Mouse (Mus musculus) neural tube, embryonic 10.5 days (tissue): ENCODE measurements around the gene Krtdap.
"Not testable (repeated sequence)": the region's sequence is repeated elsewhere in the genome, so short reads cannot be mapped to it uniquely, and the experiment has no call there.

ENCODE experiments used
- DNase-seq: peaks from one replicate; pipeline ENCODE4 v3.0.0-alpha.2; 2017; ENCODE audit warnings: low spot score; ENCODE audit errors: extremely low spot score

Gene Krtdap

GRCm38 (mm10) chr7:30785721-30786546, 1.8 kb upstream of the Krtdap start:
- no peak for DNase-seq

DNA sequence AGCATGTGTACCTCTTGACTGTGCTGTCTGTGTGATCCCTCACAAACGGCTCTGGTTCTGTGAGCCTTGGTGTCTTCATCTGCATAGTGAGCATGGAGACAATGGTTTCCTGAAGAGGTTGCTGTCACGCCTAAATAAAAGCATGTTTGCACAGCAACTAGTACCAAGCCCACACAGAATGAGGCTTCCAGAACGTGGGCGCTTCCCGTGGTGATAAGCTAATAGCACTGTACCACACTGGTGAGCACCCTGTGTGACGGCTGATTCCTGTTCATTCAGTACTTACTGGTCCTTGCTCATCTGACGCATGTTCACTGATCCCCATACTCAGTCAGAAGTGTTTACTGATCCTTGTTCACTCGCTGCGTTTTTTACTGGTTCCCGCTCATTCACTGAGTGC, 2.4 kb downstream of the Krtdap start:
- DNase-seq = no peak

DNA sequence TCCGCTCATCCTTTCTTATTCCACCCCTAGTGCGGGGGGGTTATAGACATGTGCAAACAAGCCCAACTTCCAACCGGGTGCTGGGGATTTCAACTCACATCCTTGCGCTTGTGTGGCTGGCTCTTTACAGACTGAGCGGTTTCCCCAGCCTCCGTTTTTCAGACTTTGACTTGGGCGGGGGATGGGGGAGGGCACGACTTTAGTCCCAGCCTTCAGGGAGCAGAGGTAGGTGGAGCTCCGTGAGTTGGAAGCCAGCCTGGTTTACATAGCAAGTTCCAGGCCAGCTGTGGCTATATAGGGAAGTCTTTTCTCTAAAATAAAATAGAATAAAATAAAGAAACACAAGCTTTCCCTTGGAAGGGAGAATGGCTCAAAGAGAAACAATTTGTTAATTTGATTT, 4.2 kb downstream of the Krtdap start:
- no peak for DNase-seq

- no peak for DNase-seq
Observed at GRCm38 (mm10) chr7:30794921-30795320, 7.2 kb downstream of the Krtdap start.

GRCm38 (mm10) chr7:30796790-30797189, 9.1 kb downstream of the Krtdap start:
- no peak for DNase-seq

DNA sequence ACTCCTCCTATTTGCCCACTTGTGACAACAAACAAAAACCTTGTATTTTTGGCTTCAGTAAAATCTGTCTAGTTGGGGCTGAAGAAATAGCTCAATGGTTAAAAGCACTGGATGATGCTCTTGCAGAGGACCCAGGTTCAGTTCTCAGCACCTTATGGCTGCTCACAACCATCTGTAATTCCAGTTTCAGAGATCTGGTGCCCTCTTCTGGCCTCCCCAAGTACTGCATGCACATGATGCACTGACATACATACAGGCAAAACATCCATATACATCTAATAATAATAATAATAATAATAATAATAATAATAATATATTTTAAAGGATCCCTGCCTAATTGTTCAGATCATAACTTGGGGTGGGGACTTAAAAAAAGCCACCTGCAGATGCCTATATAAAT, 13.0 kb downstream of the Krtdap start:
- no peak for DNase-seq

- no peak for DNase-seq
Observed at GRCm38 (mm10) chr7:30803256-30803655, 15.6 kb downstream of the Krtdap start.

DNA sequence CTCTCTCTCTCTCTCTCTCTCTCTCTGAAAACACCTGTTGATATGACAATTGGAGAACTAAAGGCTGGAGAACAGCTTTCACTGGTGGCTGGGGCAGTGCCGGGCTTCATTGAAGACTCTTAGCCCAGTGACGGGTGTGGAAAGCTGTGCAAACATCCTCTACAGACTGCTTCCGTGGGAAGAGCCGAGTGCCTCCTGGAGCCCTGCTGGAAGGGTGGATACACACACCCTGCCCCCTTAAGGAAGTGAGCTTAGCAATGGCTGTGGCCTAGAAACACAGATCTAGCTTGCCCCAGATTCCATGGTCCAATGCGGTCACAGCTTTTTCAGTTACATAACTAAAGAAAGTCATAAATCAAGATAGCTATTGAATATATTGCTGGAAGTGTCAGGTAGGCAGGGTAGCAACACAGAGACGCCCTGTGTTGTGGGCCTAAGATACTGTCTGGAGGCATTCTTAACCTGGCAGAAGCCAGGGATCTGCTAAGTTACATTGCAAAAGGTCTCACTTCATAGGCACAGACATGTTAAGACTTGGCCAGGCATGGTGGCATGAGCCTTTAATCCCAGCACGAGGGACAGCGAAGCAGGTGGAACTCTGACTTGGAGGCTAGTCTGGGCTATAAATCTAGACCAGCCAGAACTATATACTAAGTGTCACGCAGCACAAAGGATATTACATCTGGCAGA, 16.5 kb downstream of the Krtdap start:
- DNase-seq = no peak

GRCm38 (mm10) chr7:30805924-30806323, 18.2 kb downstream of the Krtdap start:
- no peak for DNase-seq

- DNase-seq = no peak
Observed at GRCm38 (mm10) chr7:30810319-30810718, 22.6 kb downstream of the Krtdap start.

DNA sequence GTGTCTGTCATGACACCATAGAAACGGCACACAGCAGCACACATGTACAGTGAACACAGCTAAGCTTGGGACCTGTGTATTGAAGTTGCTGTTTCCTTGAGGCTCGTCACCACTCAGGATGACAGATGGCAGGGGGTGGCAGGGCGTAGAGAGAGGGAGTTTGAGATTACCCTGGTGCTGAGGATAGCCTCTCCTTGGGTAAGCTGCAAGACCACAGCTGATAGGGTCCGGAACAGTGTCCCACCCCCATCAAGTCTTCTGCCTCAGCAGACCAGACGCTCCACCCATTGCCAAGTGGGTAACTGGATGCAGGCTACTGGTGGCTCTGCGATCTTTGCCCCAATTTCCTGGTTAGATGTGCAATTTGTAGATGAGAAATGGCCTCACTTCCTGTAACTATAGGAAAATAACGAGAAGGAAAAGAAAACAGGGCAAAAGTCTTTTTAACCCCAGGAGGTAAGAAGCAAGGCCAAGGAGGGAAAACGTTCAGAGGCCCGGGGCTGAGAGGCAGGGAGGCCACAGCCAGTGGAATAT, 24.1 kb downstream of the Krtdap start:
- DNase-seq = no peak

DNA sequence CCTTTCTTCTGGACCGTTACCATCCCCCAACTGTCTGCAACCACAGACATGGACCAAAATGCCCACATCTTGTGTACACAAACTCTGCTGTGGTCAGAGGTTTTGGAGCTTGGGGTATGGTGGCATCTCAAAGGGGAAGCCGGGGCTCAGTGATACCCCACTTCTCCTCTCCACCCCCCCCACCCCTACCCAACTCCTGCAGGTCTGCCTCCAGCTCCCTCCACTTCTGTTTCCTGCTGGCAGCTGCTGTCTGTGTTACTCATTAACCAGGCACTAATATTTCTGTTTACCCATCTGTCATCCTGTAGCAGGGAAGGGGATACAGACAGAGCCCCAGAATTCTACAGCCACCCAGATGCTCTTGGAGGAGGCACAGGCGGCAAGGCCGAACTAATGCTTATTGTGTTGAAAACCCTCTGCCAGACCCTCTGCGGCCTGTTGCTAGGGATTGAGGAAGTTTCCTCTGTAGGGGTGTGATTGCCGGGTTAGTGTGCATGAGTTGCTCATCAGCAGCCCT, 24.7 kb downstream of the Krtdap start:
- peak; percentile 18 for DNase-seq

DNA sequence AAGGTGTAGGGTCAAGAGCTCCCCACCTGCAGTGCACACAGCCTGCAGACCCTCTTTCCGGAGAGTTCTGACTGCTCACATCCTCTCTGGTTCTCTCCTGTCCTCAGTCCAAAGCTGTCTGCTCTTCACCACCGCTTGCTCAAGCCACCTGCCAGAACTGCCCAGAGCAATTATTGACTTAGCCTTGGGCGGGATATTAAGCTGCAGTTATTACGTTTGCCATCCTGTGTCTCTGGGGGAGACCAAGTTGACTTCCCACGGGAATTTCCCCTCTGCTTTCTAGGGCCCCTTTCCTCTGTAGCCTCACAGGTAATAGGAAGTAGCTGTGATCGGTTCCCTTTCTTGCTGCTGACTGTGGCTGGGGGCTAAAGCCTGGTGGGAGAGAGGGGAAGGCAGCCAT, 32.4 kb downstream of the Krtdap start:
- DNase-seq = no peak

- DNase-seq = no peak
Observed at GRCm38 (mm10) chr7:30820854-30821445, 33.3 kb downstream of the Krtdap start.

- DNase-seq = no peak
Observed at GRCm38 (mm10) chr7:30821532-30821931, 33.8 kb downstream of the Krtdap start.

DNA sequence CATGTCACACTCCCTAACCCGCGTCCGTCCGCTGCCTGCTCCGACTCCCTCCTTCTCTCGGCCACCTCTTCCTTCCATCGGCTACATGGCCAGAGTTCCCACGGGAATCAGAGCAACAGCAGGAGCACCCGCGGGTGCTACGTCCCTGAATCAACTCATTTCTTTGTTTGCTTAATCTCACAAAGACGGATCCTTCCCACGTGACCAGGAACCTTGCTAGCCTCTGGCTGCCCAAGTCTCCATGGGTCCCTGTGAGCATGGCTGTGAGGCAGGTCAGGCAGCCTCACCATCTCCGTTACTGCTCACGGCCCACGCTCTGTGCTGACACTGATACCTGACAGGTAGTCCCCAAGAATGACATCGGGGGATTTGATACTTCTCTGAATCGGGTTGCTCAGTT, 36.0 kb downstream of the Krtdap start, which contains the start of gene Ffar2:
TSS of gene Ffar2 (minus strand) at position 101 of the 400 bp plus-strand sequence.
- no peak for DNase-seq

GRCm38 (mm10) chr7:30824306-30824705, 36.6 kb downstream of the Krtdap start:
- DNase-seq = no peak

DNA sequence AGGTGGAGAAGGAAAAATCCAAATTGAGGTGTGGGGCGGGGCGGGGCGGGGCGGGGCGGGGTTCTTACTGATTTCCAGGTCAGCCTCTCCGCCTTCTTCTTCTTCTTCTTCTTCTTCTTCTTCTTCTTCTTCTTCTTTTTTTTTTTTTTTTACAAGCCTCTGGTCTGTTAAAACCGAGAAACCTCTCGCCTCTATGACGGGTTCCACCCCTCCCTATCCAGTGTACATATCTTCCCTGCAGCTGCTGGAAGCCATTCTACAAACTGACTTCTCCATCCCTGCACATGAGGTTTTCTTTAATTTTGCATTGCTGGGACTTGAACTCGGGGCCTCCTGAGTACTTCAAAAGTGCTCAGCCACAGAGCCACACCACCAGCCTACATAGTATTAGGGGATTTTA, 39.0 kb downstream of the Krtdap start:
- no peak for DNase-seq

DNA sequence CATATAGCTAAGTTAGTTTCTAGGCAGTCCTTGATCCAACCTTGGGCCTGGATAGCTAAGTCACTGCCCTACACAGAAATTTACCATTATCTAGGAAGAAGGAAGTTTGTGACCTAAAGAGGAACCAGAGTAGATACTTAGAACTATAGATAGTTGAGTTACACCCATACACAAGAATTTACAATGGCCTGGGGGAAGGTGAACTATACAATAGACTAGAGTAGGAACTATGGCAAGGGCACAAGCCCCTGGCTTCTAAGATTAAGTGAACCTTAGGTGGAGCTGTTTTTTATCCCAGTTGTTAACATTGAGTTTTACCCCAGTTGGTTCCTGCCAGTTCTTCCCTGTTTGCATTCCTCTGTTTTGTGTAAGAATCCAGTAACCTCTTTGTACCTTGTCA, 41.2 kb downstream of the Krtdap start:
- not testable (repeated sequence) for DNase-seq

DNA sequence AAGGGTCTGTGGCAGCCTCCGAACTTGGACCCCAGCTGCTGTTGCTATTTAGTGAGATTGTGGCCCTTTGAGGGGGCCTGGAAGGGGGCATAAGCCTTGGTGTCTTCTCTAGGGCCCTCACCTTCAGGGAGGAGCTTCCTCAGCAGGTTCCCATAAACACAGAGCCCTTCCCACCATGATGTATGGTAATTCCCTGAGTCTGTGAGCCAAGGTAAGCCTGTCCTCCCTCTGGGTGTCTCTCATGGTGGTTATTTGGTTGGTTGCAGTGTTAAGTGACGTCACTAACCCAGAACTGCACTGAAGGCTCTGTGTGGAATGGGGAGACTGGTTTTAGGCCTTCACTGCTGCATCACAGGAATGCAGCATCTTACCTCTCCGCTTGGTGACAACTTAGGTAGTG, 41.7 kb downstream of the Krtdap start:
- no peak for DNase-seq

DNA sequence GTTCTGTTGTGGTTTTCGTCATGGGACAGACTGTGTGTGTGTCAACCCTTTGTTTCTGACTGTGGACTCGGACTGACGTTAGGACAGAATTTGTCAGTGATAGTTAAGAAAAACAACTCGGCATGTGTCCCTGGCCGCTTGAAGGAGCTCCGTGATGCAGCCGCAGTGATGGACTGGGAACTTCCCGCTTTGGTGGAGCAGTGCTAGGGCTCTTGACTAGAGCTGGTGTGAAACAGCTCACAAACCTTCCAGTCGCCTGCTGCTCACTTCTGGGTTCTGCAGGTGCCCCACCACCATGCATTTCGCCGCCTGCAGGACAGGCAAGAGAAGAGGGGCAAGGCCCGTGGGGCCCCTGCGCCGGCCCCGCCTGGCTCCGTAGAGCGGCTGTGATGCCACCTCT, 44.6 kb downstream of the Krtdap start:
- DNase-seq = no peak

DNA sequence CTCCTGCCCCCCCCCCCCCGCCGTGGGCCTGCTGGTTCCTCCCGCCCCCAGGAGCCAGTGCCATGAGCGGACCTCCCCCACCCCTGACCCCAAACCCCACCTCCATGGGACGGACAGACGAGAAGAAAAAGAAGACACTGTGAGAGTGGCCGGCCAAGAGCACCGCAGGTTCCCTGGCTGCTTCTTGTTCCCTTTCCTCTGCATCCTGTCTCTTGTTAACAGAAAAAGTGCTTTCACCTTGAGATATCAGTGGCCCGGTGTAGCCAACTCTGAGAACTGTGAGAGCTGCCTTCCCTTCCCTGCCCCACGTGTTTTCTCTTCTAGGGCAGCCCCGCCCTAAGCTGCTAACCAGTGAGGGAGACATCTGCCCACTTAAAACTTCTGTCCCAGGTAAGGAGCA, 45.0 kb downstream of the Krtdap start:
- DNase-seq = not testable (repeated sequence)
